Mouse (Mus musculus) small intestine, adult 2 months (tissue): ENCODE results near the gene Wnt1.

Experiments used
- CTCF ChIP-seq: fragments of 200-500 bp; IDR thresholded peaks from 2 replicates; pipeline ENCODE4 v1.5.1; 2012; ENCODE audit warnings: low read depth, mild to moderate bottlenecking, control low read depth, inconsistent platforms, low read length, moderate library complexity, mixed read lengths; ENCODE audit not compliant: insufficient replicate concordance, insufficient read length; ENCODE audit errors: extremely low read depth
- POLR2A ChIP-seq: fragments of 200-500 bp; IDR thresholded peaks from 2 replicates; pipeline ENCODE4 v1.6.1; 2012; ENCODE audit warnings: low read depth, mild to moderate bottlenecking, control low read depth, inconsistent platforms, low read length, moderate library complexity

DNA sequence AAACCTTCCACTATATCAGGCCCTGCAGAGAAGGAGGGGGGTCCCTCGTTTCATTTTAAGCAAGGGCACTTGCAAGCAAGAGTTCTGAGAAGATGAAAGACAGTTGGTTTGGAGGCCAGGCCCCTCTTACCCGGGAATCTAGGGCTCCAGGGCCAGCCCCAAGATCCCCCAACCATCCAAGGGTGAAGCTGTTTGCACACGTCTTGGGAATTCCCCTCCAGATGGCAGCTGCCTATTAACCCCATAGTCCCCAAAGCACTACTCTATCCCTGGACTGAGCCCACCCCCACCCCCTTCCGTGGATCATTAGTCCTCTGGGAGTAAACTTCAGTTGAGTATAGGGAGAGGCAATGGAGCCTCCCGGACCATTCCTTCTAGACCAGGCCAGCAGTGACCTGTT, 14.1 kb upstream of the Wnt1 start:
- no peak for TF ChIP-seq CTCF
- no peak for TF ChIP-seq POLR2A
